Mouse (Mus musculus): ENCODE measurements around the gene Gpr55. TPM values are rescaled to one million over a fixed set of nuclear protein-coding genes. Genes with fewer than 3 reads are reported as not detected.

Gene Gpr55
- total RNA-seq, 2 experiments from 2014 or later: not detected

Other genes with a start within 250 kb of the Gpr55 start
- 1 to 10 TPM in 1 of 2 experiments, under 1 TPM in 1; 0.98 to 1.1 TPM for gene A630001G21Rik, start 182.4 kb downstream of the Gpr55 start, total RNA-seq (2021)
- 10 to 100 TPM; 75.5 to 75.6 TPM for gene Cab39, start 167.6 kb downstream of the Gpr55 start, total RNA-seq (2021)
- 10 to 100 TPM; 79.6 to 80.8 TPM for gene Itm2c, start 66.7 kb downstream of the Gpr55 start, total RNA-seq (2021)
- under 1 TPM; 0.39 to 0.96 TPM for gene 4933407L21Rik, start 32.5 kb downstream of the Gpr55 start, total RNA-seq (2021)
- not detected for gene Spata3, start 55.8 kb upstream of the Gpr55 start, total RNA-seq (2021)
- gene 2810459M11Rik, start 84.9 kb upstream of the Gpr55 start, total RNA-seq (2021): under 1 TPM; 0.23 to 0.27 TPM
- 100 to 1,000 TPM; 120 to 139 TPM for gene Psmd1, start 103.4 kb upstream of the Gpr55 start, total RNA-seq (2021)
- gene Htr2b, start 151.0 kb upstream of the Gpr55 start, total RNA-seq (2021): 1 to 10 TPM; 1.2 TPM
- gene Gm21972, start 172.6 kb upstream of the Gpr55 start, total RNA-seq (2021): 1 to 10 TPM in 1 of 2 experiments, not detected in 1; 1.3 TPM
- 1 to 10 TPM; 5.4 to 9.1 TPM for gene Armc9, start 193.8 kb upstream of the Gpr55 start, total RNA-seq (2021)

Measured in gastrocnemius, postnatal 4 days (tissue).